Mouse (Mus musculus) yolk sac, embryonic 10.5 days (tissue): ENCODE data around the gene Rnf41.
A peak's percentile ranks its signal among the peaks of the same experiment; 100 is the strongest.

Experiments
- DNase-seq: peaks from one replicate; pipeline ENCODE4 v3.0.0-alpha.2; 2017; ENCODE audit warnings: low spot score

Gene Rnf41

GRCm38 (mm10) chr10:128429454-128429853 lies 18.0 kb downstream of the Rnf41 start:
- DNase-seq, result no peak

- DNase-seq, result no peak
Observed at GRCm38 (mm10) chr10:128433417-128433816, 22.0 kb downstream of the Rnf41 start.

- DNase-seq, result no peak
Observed at GRCm38 (mm10) chr10:128434681-128435080, 23.2 kb downstream of the Rnf41 start.

GRCm38 (mm10) chr10:128435186-128435823 lies 23.8 kb downstream of the Rnf41 start:
- no peak for DNase-seq

- DNase-seq, result no peak
Observed at GRCm38 (mm10) chr10:128435873-128436272, 24.4 kb downstream of the Rnf41 start.

GRCm38 (mm10) chr10:128436376-128436775 lies 24.9 kb downstream of the Rnf41 start:
- DNase-seq, result no peak

- DNase-seq, result no peak
Observed at GRCm38 (mm10) chr10:128438675-128439279, 27.3 kb downstream of the Rnf41 start.

- no peak for DNase-seq
Observed at GRCm38 (mm10) chr10:128440407-128440806, 28.9 kb downstream of the Rnf41 start.

- no peak for DNase-seq
Observed at GRCm38 (mm10) chr10:128441324-128442119, 30.1 kb downstream of the Rnf41 start.

GRCm38 (mm10) chr10:128442718-128443117 lies 31.3 kb downstream of the Rnf41 start:
- DNase-seq, result no peak

- DNase-seq, result no peak
Observed at GRCm38 (mm10) chr10:128444354-128444753, 32.9 kb downstream of the Rnf41 start.

GRCm38 (mm10) chr10:128445407-128445806 lies 34.0 kb downstream of the Rnf41 start:
- DNase-seq, result no peak

GRCm38 (mm10) chr10:128451014-128451413 lies 39.6 kb downstream of the Rnf41 start:
- no peak for DNase-seq

- DNase-seq, result no peak
Observed at GRCm38 (mm10) chr10:128454471-128454870, 43.0 kb downstream of the Rnf41 start.

GRCm38 (mm10) chr10:128455280-128455679 lies 43.8 kb downstream of the Rnf41 start:
- peak; percentile 65 for DNase-seq

GRCm38 (mm10) chr10:128457676-128458075 lies 46.2 kb downstream of the Rnf41 start:
- no peak for DNase-seq

- DNase-seq, result peak; percentile 93
Observed at GRCm38 (mm10) chr10:128458348-128458718, 46.9 kb downstream of the Rnf41 start.

- peak; percentile 86 for DNase-seq
Observed at GRCm38 (mm10) chr10:128458719-128459408, 47.4 kb downstream of the Rnf41 start, which contains the start of gene Smarcc2. Gene Smarcc2 (plus strand): TSS chr10:128459248.

GRCm38 (mm10) chr10:128459409-128460269 lies 48.2 kb downstream of the Rnf41 start:
- DNase-seq, result peak; percentile 64

- no peak for DNase-seq
Observed at GRCm38 (mm10) chr10:128460270-128460630, 48.8 kb downstream of the Rnf41 start.

- DNase-seq, result no peak
Observed at GRCm38 (mm10) chr10:128474366-128474765, 62.9 kb downstream of the Rnf41 start.
